Mouse (Mus musculus) granulocyte monocyte progenitor cell, adult 5-6 weeks (primary cell): ENCODE measurements at regions not wholly inside any gene's neighbourhood (a gene's known extent, or its start where the extent isn't known, plus 50 kb on each side); places are given as distances from the start of the nearest gene placed in this dataset.
A peak's percentile ranks its signal among the peaks of the same experiment; 100 is the strongest.

Experiments used
- ATAC-seq: replicated peaks from 2 replicates; pipeline ENCODE4 v1.8.0; 2016; ENCODE audit warnings: mild to moderate bottlenecking, moderate TSS enrichment, inconsistent platforms; ENCODE audit not compliant: poor library complexity, severe bottlenecking

DNA sequence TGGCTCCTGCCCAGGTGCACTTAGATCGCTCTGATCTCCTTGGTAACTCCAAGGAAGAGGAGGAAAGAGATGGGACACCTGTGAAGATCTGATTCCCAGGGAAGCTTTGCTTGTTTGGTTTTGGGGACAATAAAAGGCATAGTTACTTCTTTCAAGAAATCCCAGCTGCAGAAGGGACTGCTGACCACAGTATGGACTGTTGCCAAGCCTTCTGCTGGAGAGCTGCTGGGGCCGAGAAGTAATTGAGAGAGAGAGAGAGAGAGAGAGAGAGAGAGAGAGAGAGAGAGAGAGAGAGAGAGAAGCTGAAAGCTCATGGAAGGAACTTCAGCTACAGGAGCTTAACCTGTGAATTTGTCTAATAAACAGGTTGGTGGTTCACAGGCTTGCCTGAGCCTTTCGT lies 276.9 kb upstream of the Mmadhc start:
- ATAC-seq: no peak

DNA sequence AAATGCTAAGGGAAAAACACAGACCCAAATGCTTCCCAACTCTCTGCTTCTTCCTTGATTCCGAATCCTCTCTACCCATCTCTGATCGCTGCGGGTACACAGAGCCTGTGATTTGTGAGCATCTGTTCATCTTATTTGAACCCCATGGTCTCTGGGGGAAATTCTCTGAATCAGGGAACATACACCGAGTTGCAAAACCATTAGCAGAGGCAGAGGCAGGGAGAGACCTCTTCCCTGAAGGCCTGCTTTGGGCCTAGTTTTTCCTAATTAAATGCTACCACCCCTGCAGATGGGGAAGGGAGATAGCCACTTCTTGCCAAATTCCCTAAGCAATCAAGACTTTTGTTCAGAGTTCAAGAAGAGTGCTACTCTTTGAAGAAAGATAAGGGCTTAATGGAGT lies 274.4 kb upstream of the Mmadhc start:
- ATAC-seq: no peak

DNA sequence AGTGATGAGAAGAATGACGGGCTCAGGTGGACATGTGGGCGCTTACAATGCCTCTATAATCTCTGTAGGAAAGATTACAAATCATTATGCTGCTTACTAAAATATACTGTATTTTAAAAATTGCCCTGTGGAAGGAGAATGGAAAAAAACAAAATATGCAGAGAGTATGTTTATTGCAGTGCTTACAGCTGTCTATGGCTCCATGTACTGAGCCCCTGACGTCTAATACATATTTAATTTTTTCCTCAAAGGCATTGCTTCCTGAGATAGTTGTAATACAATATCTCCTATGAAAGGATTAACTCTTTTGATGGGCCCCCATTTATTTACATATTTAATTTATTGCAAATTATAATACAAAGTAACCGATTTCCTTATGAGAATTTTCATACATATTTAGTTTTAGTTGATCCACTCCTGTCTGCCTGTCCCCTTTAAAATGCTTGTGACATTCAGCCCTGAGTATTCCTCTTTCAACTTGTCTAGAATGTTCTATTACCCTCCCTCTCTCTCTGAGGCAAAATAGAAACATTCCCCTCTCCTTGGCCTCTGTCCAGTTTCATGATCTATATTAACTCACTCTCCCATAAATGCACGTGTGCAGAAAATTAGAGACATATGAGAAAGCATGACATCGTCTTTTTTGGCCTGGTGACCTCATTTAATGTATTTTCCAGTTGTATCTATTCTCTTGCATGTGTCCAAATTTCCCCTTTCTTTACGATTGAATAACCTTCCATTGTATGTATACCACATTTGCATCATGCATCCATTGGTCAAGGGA lies 273.1 kb upstream of the Mmadhc start:
- no peak for ATAC-seq

DNA sequence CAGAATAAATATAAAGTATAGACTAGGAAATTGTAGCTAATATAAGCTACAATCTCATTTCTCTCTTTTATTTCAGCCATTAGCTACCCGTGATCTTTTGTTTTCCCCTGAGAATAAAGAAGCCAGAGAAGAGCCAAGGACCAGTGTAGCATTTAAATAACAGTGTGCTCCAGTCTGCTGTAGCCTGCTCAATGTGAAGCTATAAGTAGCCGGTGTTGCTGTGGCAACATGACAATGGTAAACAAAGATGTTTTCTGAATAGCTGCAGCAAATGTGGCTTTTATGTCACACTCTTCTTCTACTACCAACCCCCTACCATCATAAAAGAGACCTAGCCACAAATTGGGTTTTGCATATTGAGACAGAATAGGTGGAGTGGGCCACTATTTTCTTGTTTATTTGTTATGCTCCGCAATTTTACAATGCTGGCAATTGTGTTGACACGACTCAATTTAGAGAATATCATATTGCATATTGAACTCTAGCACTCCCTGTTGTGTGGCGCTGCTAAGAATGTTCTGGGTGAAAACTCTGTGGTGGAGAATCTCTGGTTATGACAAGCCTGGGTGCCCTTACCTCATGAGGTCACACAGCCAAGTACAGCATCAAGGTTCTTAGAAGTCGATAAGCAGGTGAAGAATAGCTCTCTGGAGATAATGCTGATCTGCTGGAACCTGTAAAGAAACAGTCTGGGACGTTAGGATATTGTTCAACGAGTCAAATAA lies 272.3 kb upstream of the Mmadhc start:
- ATAC-seq: no peak

DNA sequence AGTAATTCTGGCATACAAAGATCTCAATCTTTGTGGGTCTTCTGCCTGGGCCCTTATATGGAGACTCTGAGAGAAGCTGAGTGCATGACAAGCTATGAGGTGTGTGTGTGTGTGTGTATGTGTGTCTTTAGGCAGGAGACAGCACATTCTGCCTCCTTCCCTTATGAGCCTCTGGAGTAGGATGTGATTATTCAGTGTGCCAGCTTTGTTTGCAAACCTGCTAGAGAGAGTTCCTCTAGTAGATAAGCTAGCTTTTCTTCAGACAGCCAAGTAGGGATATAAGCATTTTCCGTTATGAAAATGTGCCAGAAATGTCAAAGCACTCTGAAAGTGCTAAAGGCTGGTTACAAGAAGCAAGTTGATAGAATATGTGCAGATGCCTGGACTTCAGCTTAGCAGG lies 270.9 kb upstream of the Mmadhc start:
- no peak for ATAC-seq

DNA sequence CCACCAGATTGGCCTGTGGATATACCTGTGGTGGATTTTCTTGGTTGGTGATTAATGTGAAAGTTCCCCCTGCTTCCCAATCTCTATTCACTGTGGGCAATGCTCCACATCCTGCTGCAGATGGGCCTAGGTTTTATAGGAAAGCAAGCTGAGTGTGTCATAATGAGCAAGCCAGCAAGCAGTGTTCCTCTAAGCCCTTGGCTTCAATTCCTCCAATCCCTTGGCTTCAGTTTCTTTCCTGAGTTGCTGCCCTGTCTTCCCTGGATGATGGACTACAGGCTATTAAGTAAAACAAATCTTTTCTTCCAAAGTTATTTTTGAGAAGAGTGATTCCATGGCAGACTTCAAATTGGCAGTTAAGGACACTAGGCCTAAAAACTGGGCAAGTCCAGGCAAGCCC lies 257.4 kb upstream of the Mmadhc start:
- no peak for ATAC-seq

DNA sequence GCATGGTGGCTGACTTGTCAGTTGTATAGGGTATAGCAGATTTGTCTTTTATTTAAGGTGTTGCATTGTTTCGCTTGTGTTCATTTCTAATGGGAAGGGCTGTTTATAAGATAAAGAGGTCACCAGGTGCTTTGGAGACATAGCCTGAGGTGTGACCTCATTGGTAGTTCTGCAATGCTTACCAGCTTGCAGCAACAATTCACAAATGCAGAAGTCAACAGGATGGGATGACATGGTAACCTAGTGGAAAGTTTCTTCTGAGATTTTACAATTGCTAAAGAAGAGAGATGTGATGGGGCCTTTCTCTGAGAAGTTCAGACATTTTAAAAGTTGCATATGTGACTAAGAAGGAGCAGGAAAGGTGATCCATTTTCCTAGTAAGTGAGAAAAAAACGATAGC lies 255.8 kb upstream of the Mmadhc start:
- peak; percentile 33; the same call in 1 of the 2 replicates for ATAC-seq

DNA sequence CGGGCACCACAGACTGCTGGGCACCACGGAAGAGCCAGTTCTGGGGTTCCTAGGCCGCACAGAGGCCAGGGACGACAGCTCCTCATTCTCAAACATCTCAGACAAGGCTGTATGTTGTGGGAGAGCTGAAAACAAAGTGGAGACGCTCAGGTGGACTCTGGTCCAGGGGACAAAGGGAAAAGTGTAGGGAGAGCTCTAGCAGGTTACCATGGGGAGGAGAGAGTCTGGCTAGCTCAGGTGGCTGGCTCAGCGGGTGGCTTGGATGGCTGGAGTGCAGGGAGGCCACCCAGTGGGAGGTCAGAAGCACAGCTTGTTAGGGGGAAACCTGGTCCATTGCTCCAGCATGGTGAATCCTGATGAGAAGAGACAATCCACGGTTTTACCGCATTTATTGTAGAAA lies 253.3 kb upstream of the Mmadhc start:
- no peak for ATAC-seq

DNA sequence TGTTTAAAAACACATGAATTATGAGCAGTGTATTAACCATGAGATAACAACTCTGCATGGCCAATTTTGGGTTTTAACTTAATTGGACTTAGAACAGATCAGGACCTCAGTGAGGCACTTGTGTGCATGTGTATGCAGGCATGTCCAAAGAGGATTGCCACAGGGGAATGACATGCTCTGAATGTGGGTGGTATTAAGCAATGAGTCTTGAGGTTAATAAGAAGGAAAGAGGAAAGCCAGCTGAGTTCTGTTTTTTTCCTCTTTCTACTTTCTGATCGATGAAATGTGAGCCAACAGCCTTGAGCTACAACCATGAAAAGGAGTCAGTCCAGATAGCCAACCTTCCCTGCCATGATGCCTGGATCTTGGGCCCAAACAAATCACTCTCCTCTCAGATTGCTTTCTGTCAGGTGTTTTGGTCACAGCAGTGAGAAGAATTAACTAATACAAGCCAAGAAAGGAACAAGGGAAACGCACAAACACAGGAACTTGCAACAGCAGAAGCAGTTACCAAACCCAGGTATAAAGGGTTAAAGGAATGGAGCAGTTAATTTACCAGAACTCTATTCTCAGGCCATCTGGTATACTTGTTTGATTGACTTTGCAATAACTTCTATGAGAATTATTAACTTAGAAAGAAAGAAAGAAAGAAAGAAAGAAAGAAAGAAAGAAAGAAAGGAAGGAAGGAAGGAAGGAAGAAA lies 243.3 kb upstream of the Mmadhc start:
- peak; percentile 99 for ATAC-seq

DNA sequence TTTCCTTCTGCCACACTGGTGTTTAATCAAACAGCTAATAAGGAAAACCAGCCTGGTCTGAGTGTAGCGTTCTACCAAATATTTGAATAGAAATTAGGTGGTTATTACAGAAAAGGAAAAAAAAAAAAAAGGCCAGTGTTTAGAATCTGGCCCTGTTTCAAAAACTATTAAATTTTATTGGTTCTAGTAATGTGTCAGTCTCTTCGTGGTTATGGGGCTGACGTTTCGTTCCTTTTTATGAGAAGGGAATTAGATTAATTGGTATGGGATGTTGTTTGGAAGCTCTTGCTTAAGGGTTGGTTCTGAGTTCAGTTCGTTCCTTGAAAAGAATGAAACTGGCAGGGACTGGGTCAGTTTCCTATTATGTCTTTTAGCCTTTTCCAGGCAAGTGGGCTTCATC lies 241.5 kb upstream of the Mmadhc start:
- no peak for ATAC-seq

DNA sequence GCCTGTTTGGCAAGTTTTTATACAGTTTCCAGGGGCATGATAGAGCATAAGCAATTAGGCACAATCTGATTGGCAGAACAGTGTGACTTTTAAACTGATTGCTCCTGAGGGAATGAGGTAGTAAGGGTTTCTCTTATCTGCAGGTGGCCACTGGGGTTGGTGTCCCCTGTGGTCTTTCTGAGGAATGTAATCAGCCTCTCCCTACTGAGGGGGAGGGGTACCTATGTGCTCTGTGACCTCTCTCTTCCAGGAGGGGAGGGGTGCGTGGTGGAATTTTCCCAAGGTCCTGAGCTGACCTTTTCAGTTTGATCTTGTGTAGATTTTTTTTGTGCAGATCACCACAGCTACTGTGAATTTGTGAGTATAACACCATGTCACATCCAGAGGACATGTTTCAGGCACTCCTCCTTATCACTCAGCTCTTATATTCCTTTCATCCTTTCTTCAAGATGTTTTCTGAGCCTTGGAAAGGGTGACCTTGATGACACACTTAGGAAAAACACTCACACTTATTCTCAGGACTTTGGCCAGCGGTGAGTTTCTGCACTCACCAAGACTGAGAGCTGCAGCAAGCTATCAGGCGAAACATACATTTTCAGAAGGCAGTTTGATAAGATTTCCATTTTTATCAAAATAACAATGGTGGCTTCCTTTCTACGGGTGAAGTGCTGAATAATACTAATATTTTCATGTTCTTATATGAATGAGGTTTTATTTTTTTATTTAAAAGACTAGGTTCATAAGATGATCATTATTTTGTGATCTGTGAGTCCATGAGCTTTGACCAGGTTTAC lies 238.7 kb upstream of the Mmadhc start:
- ATAC-seq: no peak

DNA sequence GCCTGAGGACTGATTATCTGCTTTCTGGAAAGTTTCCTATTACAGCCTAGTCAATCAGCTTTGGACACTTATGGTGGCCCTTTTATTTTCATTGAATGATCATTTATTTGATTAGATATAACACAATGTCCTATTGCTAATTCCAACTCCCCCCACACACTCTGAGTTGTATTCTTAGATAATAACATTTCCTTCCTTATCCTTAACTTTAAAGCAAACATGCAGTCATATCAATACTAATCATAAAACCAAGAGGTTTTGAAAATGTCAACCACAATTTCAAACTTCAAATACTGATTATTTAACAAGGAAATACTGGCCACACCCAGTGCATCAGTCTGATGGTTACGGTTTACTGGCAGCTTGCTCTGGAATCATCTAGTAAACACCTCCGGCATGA lies 237.1 kb upstream of the Mmadhc start:
- ATAC-seq: no peak

DNA sequence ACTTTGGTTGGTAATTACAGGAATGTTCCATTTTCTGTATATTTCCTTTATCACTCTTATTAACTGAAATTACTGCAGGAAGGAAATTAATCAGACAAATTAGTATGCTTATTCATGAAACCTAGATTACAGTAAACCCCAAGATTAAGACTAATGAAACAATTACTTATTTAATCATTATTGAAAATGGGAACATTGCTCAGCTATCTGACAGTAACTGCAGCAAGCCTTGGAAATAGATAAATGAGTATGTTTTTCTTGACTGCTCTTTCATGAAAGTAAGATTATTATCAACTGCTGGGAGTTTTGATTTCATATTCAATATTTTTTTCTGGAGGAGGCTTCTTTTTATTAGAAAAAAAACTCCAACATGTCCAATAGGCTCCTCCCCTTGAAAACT lies 230.8 kb upstream of the Mmadhc start:
- no peak for ATAC-seq

DNA sequence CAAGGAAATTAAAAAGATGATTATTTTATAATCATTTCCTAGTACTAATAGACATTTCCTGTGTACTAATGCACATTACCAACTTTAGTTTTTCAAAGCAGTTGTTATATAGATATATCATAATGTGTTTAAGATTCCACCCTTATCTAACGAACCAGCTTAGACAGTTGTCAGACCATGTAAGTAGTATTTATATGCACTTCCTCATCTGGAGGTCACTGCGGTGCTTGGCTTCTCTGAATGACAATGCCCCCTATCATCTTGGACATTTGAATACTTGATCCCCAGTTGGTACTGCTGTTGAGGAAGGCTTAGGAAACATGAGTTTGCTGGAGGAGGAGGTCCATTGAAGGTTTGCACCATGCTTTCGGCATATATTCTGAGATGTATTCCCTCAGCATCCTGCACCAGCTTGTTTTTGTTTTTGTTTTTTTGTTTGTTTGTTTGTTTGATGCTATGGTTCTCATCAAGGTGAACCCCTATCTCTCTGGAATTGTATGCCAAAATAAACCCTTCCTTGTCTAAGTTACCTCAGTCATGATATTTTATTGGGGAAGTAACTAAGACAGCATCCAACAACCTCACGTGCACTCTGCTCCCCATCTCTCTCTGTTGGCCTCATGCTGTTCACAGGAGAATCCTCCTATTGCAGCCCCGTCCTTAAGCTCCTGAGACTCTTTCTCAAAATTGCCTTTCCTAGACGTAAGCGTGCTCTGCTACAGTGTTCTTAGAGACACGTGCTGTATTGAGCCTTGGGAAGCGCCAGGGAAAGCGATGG lies 228.4 kb upstream of the Mmadhc start:
- 0 out of 2 replicates have a peak, but pooled peaks have one; percentile 12 for ATAC-seq

DNA sequence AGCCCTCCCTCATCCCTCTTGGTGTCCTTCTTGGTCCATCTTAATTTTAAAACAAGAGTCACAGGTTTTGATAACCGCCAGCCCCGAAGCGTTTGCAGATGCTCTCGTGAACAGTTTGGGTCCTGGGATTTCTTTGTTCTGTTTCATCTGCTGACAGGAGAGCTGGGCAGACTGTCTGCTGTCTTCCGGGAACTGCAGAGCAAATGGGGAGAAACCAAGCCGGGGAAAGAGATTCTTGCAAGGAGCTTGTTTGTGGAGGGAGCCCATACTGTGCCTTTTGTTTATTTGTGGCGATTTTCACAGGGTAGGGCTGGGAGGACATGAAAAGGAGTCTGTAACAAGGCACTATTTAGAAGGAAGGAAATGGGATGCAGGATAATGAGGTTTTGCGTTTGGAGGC lies 223.6 kb upstream of the Mmadhc start:
- ATAC-seq: no peak

DNA sequence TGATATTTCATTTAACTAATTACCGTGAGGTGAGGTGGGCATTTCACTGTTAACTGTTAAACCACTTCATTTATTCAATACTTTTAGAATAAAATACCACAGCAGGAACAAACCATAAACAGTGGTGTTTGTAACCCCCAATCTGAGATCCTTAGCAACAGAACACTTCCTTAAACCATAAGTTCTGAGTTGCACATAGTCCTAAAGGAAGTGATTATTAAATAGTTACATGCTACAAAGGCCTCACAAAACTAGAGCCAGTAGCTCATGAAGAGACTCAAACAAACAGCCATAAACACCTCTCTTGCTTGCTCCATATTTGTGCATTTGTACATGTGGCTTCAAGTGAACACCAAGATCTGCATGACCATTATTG lies 222.5 kb upstream of the Mmadhc start:
- peak; percentile 87 for ATAC-seq

DNA sequence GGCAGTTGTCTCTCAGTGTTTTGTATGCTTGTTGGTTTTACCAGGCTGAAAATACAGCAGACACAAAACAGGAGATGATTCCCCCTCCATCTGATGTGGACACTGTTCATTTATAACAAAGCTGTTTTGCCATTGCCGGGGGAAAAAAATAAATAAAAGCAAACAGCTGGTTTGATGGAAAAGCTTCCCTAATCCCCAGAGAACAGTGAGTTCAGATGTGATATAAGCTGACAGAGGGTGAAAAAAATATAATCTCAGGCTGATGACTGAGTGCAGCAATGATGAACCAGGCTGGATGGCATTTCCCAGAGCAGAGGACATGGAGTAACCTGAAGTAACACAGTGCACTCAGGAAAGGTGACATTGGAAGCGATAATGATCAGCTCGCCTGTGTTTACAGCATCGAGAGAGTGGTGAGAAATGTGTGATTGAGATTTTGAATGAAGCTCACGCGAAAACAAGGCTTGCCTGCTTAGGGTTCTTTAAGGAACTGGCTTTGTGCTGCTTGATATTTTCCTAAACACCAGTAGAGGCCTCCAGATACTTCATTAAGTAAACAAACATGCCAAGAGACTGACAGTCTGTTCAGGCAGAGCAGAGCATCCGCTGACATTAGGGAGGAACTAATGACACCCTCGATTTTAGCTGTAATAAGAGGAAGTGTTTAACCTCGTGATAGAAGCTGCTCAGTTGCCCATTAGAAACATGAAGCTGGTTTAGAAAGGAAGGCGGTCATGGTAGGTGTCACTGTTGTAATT lies 221.9 kb upstream of the Mmadhc start:
- peak; percentile 95 for ATAC-seq

DNA sequence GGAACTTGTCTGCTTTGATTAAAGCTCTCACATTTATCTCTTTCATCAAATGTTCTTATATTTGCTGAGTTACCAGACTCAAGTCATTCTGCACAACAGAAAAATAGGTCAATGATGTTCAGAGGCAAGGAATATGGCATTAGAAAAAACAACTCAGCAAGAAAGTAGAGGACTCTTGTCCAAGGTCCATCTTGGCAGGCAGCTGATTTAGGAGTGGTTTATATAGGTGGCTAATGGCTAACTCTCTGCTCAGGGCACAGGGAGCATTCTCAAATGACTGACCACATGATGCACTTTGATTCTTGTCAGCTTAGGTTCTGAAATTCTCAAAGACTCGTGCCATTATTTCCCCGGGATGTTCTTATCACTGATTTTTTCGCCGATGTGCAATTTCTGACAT lies 216.7 kb upstream of the Mmadhc start:
- no peak for ATAC-seq

DNA sequence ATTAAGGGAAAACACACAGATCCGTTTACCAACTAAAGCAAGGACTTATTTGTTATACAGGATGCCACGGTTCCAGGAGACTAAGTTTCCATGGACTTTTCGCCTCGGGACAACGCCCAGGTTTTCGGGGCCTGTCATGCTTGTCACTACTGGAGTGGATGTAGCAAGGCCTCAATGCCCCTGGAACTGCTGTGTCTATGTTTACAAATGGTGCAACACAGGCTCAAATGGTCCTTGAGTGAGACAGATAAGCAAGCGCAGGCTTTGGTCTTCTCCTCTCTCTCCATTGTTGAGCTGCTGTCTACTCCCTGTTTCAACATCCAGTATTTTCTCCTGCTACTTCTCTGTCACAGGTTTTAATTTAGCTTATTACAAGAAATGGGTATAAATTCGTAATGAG lies 202.1 kb upstream of the Mmadhc start:
- ATAC-seq: no peak
